Mouse (Mus musculus) adrenal gland, postnatal 36 days (tissue): ENCODE data around the gene Lama2. TPM values are rescaled to one million over a fixed set of nuclear protein-coding genes. Genes with fewer than 3 reads are reported as not detected.

ENCODE experiments used
- DNase-seq, 2 experiments: peaks; one replicate each; pipeline ENCODE4 v3.0.0; 2021; ENCODE audit warnings: mixed read lengths in 1 of 2
- total RNA-seq, 2 experiments: library from RNA; stranded (reverse); gene quantifications; 2 replicates each; pipeline ENCODE4 v1.2.3; 2021

Gene Lama2
- total RNA-seq, 2 experiments from 2014 or later = 34.5 to 43.6 TPM

DNA sequence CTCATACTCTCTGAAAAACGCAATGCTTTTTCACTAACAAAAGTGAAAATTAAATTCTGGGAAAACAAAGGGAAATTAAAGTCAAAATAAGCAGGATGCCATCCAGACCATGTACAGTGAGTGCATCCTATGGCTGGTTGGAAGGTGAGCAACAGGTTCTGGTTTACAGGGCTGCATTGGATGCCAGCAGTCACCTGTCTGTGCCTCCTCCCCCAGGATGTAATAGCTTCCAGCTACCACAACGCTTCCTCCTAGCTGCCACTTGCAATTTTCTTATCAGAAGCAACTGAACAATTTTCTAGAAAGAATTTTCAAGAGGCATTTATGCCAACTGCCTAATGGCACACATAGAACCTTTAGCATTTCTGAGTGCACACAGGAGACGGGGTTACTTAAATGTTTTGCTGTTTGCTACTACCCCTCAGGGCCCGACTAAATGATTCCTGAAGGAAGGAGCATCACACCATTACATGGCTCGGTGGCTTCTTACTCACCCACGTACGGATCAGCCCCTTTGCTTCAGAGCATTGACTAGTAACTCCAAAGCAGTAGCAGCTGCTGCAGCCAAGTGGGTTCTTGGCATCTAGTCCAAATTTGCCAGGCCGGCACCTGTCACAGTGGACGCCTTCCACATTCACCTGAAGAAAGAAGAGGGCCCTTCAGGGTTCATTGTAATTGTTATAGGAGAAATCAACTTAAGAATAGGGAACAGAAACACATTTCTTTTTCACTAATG lies 430.8 kb downstream of the Lama2 start:
- no peak for DNase-seq

DNA sequence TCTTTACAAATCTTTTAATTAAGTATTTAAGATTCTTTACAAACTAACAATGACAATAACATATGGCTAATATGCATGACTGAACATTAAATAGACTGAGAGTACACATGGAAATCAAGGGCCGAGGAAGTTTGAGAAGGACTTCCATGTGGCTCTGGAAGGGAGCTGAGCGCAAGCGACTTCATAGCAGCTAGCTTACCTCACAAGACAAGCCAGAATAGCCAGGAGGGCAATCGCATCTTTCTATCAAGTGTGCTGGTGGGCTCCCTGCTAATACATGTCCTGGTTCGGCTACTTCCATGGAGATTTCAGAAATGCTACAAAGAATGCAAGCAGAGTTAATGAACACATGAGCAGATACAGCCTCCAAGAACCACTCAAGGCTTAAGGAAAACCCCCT lies 435.4 kb downstream of the Lama2 start:
- no peak for DNase-seq

DNA sequence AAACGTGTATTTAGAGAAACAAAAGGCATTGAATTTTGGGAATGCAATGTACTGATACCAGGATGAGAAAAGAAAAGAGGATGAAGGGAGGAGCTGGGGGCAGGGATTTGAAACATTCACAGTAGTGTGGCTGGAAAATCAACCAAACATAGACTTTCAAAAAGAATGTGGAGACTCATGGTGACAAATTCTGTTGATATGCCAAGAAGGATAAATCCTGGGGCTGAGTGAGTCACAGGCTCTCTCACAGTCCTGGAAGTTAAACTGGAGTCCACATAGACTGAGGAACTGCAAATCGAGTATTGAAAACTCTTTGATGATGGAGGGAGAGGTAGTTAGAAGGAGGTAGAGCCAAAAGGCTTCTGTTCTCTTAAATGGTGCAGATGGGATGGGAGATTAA lies 445.3 kb downstream of the Lama2 start:
- peak in 1 of 2 experiments; percentile 9 for DNase-seq

DNA sequence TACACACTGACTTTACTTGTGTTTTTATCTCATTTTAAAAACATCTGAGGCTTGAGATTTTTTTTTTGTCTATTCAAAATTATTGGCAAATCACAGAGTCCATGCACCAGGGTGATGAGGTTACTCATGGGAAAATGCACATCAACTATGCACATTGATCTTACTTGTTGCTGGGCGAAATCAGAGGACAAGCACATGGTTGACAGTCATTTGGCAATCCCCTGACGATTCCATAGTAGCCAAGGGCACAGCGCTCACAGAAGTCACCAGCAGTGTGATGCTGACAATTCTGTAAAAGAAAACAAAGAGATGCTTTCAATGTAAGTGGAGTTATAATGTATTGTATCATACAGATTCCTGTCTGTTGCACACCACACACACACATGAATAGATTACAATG lies 454.8 kb downstream of the Lama2 start:
- DNase-seq = no peak

DNA sequence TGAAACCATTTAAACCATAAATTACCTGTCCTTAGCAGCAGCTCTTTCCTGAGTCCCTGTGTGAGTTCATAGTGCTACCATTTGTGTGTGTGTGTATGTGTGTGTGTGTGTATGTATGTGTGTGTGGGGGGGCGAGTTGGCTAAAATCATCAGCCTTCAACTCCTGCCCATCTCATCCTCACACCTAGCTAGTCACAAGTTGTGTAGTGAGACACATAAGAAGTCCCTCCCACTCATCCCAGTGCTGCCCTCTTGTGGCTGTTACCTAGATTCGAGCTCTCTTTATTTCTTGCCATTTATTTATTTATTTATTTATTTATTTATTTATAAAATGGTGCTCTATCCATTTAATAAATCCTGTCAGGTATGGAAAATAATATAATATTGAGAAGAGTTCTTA lies 457.2 kb downstream of the Lama2 start:
- peak; percentile 6 to 14 for DNase-seq

DNA sequence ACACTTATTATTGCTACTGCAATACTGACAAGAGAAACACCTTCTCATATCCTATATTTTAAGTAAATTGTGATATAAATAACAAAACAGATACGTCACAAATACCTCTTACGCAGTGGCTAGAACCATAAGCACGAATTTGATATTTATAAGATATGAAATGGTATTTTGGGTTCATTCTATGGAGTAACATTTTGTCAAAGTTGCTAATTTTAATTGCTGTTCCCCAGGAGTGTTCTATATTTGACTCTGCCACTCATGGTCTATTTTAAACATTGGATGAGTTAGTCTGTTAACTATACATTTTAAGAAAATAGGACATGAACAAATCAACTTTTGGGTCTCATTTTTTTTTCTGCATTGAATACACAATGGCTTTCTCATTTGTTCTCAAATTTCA lies 469.3 kb downstream of the Lama2 start:
- no peak for DNase-seq

DNA sequence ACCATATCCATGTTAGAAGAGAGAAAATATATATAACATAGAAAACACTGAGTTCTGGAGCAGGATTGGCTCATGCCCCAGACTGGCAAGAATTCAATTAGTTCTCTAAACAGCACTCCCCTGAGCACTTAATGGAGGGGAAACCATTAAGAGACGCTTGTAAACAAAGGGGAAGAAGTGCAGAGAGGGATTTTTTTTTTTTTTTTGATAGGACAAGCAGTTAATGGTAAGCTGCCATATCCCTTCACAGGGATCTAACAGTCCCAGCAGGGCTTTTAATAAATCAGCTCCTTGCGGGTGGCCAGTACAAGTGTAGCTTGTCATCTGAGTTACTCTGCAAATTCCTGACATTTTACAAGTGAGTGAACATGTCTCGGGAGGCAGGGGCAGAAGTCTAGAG lies 479.1 kb downstream of the Lama2 start:
- no peak for DNase-seq

DNA sequence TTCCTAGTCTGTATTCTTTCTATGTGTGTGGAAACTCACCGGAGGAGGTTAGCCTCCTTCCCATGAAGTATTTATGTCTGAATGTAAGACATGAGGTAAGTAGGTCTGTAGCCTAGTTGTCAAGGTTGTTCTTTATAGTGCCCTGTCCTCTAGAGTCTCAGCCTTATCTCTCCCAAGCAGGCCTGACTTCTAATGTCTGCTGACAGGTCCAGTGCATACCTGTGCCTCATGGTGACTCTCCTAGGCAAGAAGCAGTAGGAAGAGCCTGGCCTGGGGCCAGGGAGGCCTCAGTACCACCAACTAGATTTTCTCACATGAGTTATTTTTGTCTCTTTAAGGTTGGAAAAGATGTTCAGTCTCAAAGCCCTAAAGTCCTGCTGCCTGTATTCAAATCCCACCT lies 483.8 kb downstream of the Lama2 start:
- DNase-seq = no peak

DNA sequence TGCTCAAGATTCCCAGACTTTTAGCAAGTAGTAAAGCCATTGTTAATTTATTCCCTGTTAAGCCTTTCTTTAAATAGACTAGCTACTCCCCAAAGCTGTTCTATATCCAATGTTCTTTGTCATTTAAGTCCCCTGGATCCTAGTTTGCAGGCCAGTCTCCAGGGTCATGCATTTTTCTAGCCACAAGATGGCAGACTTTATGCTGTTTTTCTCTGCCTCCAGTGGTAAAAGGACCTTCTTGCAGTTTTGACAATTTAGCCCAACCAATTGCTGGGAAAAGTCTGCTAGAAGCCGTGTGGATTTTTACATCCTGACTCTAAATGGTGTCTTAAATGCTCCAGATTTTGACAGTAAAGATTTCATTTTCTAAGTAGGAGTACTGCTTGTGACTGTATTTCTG lies 486.4 kb downstream of the Lama2 start:
- peak; percentile 4 to 51 for DNase-seq

DNA sequence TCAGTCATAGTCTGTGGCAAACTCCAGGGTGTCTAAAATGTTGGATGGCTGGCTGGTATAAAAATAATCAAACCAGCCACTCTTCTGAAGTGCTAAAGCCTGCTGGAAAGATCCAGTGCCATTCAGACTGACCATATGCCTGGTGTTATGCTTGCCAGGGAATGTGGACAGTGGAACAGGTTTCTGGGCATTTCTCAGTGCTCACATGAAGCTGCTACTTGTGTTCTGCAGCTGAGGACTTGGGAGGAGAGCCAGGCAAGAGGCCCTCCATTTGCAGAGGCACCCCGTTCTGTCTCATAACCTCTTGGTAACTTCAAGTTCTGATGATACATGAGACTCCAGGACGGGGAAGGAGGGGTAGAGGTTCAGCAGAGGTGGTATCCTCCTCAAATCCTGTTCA lies 492.1 kb downstream of the Lama2 start:
- no peak for DNase-seq

DNA sequence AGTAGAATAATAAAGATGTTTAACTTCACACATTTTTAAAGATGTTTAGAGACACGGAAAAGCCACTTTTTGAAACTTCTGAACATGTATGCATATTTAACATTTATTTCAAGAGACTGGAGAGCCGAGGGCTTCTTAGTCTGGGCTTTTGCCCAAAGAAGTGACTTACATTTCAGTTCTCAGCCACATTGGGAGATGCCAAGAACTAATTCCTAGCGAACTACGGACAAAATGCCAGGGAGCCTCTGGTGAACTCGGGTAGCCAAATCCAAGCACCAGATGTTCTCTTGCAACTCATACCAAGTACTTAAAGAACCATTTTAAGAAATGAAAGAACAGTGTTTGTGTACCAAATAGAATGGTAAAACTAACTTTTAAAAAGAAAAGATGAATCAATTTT lies 495.8 kb downstream of the Lama2 start:
- no peak for DNase-seq

DNA sequence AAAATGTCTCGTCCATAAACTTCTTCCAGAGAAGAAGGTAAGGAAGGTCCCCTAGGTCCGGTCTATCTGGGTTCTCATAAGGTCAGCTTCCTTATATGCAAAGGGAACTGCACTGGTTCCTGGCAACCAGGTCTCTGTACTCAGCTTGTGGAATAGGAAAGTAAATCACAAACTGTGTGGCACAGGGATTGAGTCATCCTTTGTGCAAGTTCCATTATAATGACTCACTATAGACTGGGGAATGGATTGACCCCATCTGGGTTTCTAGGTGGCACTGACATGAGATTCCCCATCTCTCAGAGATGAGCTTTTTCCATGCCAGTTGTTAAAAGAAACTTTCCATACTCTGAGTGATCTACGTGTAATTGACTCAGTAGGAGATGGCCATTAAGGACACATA lies 501.7 kb downstream of the Lama2 start:
- DNase-seq = no peak

DNA sequence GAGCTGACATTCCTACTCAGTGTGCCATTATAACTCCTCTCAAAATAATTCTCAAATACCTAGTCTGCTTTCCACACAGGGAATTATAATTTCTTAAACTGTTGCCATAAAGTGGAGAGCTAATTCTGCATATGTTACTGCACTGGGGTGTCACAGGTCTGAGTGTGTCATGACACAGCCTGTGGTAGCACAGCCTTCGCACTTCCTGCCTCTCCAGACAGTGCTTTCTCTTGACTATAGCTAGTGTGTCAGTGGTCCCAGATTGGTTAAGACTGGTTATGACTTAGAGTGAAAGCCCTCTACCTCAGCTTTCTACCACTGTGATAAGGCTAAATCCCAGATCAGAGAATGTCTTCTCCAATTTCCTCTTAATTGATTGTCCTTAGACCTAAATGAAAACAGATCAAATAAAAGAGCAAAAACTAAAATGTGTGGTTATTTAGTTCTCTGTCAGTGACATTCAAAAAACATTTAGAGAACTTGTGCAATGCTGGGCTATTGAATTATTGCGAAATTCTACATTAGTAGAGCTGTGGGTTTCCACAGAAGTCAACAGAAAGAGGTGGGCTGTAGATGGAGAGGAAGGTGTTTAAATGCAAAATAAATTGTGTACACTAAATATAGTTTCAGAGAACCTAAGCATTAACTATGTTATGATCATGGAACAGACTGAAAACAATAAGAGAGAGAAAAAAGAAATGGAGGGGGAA lies 502.5 kb downstream of the Lama2 start:
- no peak for DNase-seq

DNA sequence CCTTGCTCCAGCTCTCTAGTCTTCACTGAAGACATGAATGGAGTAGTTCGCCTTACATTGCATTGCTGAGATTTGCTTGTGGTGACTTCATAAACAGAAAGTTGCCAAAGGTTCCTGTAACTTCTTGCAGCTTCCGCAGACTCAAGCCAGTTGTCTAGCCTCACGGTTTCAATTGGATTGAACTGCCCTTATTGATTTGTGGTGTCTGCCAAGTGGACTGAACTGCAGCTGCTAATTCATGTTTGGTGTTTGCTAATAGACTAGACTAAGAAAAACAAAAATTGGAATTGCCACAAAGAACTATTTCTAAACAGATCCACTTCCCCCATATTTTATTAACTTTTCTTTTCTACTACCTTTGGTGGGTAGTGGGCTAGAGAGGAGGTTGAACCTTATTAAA lies 505.4 kb downstream of the Lama2 start:
- no peak for DNase-seq

DNA sequence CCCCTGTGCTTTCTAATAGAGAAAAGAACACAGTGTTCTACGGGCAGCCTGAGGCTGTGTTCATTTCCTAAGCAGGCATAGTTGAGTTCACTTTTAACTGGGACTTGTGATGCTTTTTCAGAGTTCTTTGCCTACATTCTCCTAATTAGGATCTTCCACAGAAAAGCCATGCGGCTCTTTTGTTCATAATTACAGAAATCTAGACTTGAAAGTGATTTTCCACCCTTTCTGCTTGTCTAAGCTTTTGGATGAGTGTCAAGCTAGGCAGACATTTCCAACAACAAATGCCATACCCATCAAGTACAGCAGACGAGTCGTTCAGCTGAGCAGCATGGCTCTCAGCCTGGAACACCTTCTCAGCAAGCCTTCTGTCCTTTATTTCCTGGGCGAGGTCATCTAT lies 515.7 kb downstream of the Lama2 start:
- DNase-seq = no peak

DNA sequence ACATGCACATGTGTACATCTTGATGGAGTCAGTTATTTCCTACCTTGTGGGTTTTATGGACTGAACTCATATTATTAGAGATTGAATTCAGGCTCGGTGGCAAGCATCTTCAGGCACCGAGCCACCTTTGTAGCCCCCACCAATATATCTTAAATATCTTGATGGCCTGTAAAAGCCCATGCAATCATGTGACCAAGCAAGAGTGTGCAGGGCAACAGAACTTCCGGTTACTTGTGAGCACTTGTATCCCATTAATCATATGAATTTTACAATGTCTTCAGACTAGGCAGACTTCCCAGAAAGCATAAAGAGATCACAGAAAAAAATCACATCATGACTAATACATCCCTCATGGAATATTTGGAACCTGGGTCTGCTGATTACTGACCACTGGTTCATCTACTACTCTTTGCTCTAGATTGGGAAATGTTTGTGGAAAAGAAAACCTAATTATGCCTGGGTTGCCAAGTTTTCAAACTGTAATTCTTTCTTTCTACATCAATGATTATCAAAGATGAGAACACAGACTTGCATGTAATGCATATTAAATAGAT lies 517.7 kb downstream of the Lama2 start:
- no peak for DNase-seq

DNA sequence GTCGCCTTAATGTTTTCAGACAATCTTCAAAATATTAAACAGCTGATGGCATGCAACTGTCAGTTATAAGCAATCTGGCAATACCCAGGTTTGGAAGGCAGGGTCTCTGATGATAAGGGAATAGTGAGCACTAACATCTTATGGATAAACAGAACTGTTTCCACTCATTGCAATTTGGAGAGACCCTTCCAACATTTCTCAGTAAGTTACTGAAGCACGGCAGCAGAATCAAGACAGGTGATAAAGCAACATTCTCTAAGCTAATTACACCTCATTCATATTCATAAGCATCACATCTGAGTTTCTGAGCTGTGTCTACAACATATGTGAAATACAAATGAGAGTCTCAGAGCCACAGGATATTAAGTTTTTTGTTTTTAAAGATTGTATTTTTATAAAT lies 542.4 kb downstream of the Lama2 start:
- DNase-seq = no peak

DNA sequence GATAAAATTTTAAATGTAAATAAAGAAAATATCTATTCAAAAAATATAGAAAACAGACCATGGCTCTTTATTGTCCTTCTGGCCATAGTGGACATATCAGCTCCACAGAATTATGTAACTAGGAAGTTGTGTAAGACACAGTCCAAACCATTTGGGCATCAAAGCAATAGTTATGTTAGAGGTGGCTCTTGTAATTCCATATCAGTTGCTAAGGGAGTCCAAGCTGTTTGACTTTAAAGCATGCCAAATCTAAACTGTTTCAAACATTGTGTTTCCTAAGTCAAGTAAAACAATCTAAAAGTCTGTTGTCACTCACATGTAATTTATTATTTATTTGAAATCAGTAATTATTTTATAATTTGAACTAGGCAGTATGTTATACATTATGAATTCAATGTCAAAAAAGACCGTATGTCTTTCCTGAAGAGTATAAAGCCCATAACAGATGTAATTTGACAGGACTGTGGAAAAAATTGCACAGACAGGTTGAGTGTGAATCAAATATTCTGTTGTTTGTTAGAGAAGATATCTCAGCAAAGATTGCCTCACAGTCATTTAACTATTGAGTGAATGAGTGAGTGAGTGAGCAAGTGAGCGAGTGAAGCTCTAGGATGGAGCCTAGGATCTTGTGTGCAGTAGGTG lies 550.6 kb downstream of the Lama2 start:
- DNase-seq = no peak

DNA sequence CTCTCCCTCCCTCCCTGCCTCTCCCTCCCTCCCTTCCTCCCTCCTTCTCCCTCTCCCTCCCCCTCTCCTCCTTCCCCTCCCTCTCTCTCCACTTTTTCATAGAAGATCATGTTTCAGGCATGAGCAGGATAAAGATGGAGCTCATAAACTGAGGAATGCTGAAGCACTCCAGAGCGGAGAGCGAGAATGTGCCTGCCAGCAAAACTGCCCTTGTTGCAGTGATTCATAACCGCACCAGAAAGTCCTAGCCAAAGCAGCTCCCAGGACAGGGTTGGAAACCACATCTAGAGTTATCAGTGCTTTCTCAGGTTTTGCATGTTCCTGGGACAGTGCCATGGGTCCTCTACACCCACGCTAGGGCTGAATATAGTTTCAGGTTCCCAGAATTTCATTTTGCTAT lies 555.9 kb downstream of the Lama2 start:
- DNase-seq = peak in 1 of 2 experiments; percentile 1

DNA sequence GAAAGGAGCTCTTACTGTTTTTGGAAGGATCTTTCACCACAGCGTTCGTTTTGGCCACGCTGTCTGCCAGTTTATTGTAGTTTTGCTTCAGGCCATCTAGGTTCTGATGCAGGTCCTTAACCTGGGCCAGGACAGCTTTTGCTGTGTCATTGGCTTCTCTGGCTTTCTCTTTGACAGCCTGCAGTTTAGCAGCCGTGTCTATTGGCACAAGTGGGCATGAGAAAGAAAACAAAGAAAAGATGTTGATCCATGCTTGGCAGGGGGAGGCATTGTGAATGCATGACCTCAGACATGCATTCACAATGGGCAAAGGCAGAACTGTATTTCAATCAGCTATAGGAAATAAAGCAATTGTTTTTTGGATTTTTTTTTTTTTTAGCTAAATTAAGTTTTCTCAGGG lies 565.1 kb downstream of the Lama2 start:
- no peak for DNase-seq

DNA sequence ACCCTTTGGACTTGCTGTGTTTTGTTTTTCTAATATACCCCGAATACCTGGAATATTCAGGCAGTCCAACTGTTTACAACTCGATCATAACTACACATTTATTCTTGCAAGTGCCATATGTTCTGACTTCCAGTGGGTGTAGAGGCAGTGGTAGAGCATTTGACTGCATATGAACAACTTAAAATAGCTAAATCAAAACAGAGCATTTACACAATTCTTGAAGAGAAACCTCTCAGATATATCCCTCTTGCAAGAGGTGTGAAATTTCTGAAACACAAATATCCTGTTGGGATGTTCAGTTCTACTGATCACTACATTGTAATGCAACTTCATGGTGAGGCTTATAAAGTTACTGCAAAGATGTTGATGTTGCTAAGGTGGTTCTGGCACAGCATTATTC lies 572.4 kb downstream of the Lama2 start:
- DNase-seq = no peak

DNA sequence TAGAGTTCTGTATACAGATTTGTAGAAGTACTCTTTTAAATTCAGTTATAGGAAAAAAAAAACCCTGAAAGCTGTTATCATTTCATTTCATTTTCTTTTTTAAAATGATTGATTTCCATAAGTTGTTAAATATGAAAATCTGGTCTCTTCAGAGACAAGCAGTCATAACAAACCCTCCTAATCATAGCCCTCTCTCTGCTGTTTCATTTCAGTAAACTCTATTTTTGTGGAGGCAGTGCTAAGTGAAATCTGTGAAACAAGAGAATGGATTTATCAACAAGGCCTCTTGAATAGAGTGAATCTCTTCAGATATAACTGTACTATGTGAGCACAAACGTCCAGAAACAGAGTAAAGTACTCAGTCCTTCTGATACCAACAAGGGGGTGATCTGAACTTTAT lies 577.7 kb downstream of the Lama2 start:
- no peak for DNase-seq

DNA sequence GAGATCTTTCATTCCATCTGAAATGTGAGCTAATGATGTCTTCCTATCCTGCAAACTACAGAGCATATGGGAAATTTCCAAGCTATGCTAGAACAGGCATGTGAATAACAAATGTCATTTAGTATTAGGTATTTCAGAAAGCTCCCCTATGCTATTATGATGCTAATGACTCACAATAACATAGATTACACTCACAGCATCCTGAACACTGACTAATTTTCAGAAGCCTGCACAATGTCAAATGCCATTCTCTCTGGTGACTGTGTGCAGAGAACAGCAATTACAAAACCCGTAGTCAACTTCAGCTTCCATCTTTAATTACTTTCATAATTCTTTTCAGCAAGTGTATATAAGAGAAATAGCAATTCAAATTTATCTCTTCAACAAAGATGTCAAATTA lies 596.9 kb downstream of the Lama2 start:
- no peak for DNase-seq
